Comparison of ENCODE assay signal across 8 mouse cellular contexts in the genomic region with DNA sequence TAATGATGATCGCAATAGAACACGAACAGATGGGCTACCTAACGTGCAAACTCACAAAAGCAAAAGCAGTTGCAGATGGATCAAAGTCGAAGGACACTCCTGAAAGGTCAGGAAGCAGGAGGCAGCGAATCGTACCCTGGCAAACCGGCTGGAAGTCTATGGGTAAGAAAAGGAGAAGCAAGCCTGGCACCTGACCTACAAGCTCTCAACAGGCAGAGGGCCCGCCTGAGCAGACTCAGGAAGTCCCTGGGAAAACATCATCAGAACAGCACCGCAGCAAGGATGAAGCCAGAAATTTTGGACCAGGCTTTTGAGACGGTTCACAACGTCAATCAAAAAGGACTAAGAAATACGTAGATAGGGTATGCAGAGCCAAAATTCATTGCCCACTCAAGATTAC. TPM values are rescaled to one million over a fixed set of nuclear protein-coding genes. Genes with fewer than 3 reads are reported as not detected.
DNase-seq lines count a peak whose midpoint lies in the region; ATAC-seq and TF ChIP-seq lines count a peak whose summit lies in the region.

No protein-coding gene starts in this region.

- H3K4me3 ChIP-seq in spleen, adult 2 months (ENCODE audit: extremely low read depth, insufficient read depth, insufficient read length), result peak overlapping the region; percentile 67; the same call in 1 of the 2 replicates
- H3K4me3 ChIP-seq in embryonic facial prominence, embryonic 11.5 days (ENCODE audit: low read depth, low read length), result peak overlapping the region; percentile 70
- H3K4me3 ChIP-seq in lung, postnatal 0 days (ENCODE audit: low read depth, low read length), result peak overlapping the region; percentile 76

- no peak overlapping the region; the same call in 1 of the 2 replicates for H3K9ac ChIP-seq in embryonic facial prominence, embryonic 11.5 days (replicated peaks; ENCODE audit: low read length)
- peak overlapping the region; percentile 73; the same call in 1 of the 2 replicates for H3K9ac ChIP-seq in lung, postnatal 0 days (replicated peaks; ENCODE audit: low read depth)

- TF ChIP-seq POLR2A in spleen, adult 2 months (IDR thresholded peaks at IDR 0.05; ENCODE audit: low read depth, low read length), result no peak

- no peak for ATAC-seq in embryonic facial prominence, embryonic 11.5 days (replicated peaks; ENCODE audit: insufficient number of reproducible peaks, low FRiP score, low TSS enrichment, low read depth)
- no peak for ATAC-seq in lung, postnatal 0 days

- 13% methylated on average over 12 of the region's 12 CpGs for WGBS in spleen, adult 2 months
- 7% methylated on average over 12 of the region's 12 CpGs for WGBS in embryonic facial prominence, embryonic 11.5 days
- WGBS in lung, postnatal 0 days, result 10% methylated on average over 12 of the region's 12 CpGs

- no peaks in the 10 kb centered on the region for H3K9me3 ChIP-seq in embryonic facial prominence, embryonic 11.5 days (replicated peaks; ENCODE audit: control insufficient read depth, low read length)
- no peaks in the 10 kb centered on the region for H3K9me3 ChIP-seq in lung, postnatal 0 days (ENCODE audit: low read length)

- no peak for DNase-seq in spleen, adult 2 months (ENCODE audit: low read depth in 1 of 2, low spot score in 2 of 2)
- DNase-seq in spleen, adult 12 weeks (ENCODE audit: low spot score), result no peak
- DNase-seq in embryonic facial prominence, embryonic 11.5 days (ENCODE audit: low spot score), result peak; percentile 45
- DNase-seq in heart, postnatal 10 days, result peak; percentile 27 to 53
- DNase-seq in kidney, postnatal 4 days, result peak; percentile 50 to 71
- DNase-seq in lung, postnatal 0 days (ENCODE audit: low spot score), result peak; percentile 38
- peak; percentile 57 to 68 for DNase-seq in right cerebral cortex, adult 2 months (ENCODE audit: low spot score in 2 of 2)
- no peak for DNase-seq in thymus, postnatal 10 days (ENCODE audit: low spot score in 2 of 2)

- H3K27ac ChIP-seq in spleen, adult 2 months (ENCODE audit: insufficient read depth, low read length), result no peak overlapping the region
- no peak overlapping the region for H3K27ac ChIP-seq in embryonic facial prominence, embryonic 11.5 days (replicated peaks; ENCODE audit: low read depth, low read length)
- peak overlapping the region; percentile 85; the same call in 1 of the 2 replicates for H3K27ac ChIP-seq in lung, postnatal 0 days (ENCODE audit: low read length)

- no peak for TF ChIP-seq EP300 in lung, postnatal 0 days (IDR thresholded peaks at IDR 0.05)

- H3K27me3 ChIP-seq in spleen, adult 2 months (ENCODE audit: control insufficient read depth, insufficient read depth, low read length), result no peaks in the 10 kb centered on the region; the same call in 1 of the 2 replicates
- H3K27me3 ChIP-seq in embryonic facial prominence, embryonic 11.5 days (ENCODE audit: control insufficient read depth, insufficient read depth, low read length), result no peaks in the 10 kb centered on the region
- no peaks in the 10 kb centered on the region for H3K27me3 ChIP-seq in lung, postnatal 0 days (replicated peaks; ENCODE audit: insufficient read depth, low read length)

- peaks cover 14% of the 10 kb centered on the region for H3K4me1 ChIP-seq in spleen, adult 2 months (ENCODE audit: control insufficient read depth, insufficient read depth, insufficient read length)
- no peaks in the 10 kb centered on the region for H3K4me1 ChIP-seq in embryonic facial prominence, embryonic 11.5 days (ENCODE audit: control insufficient read depth, insufficient read depth, low read length)
- no peaks in the 10 kb centered on the region for H3K4me1 ChIP-seq in lung, postnatal 0 days (ENCODE audit: insufficient read depth, low read depth, low read length)

- peak overlapping the region; percentile 96 for H3K4me2 ChIP-seq in embryonic facial prominence, embryonic 11.5 days (ENCODE audit: low read depth, low read length)
- peak overlapping the region; percentile 84 for H3K4me2 ChIP-seq in lung, postnatal 0 days (replicated peaks; ENCODE audit: low read depth, low read length)

- H3K36me3 ChIP-seq in spleen, adult 2 months (ENCODE audit: control insufficient read depth, insufficient read depth, low read length), result no peaks in the 10 kb centered on the region
- H3K36me3 ChIP-seq in embryonic facial prominence, embryonic 11.5 days (replicated peaks; ENCODE audit: control insufficient read depth, insufficient read depth, low read depth, low read length), result no peaks in the 10 kb centered on the region
- no peaks in the 10 kb centered on the region for H3K36me3 ChIP-seq in lung, postnatal 0 days (ENCODE audit: insufficient read depth, low read length)

- no peak for TF ChIP-seq CTCF in spleen, adult 2 months (IDR thresholded peaks at IDR 0.05; ENCODE audit: extremely low read depth, insufficient read depth, insufficient read length, insufficient replicate concordance)
- TF ChIP-seq CTCF in lung, postnatal 0 days (IDR thresholded peaks at IDR 0.05), result peak; percentile 39; the same call in 1 of the 2 replicates

- intact Hi-C loops in heart, postnatal 10 days (cut with DNase I), result loop anchor here (5.0 to 10.0 kb wide), 2 partner anchors 274 to 376 kb away; no protein-coding TSS in a partner anchor

RNA-seq across cellular contexts. Expression of gene Dgkh, which starts 1.3 kb away (rescaled TPM):
- 0.69 and 0.82 TPM in 2 replicates for polyA plus RNA-seq in spleen, adult 2 months (2012; rRNA removed)
- polyA plus RNA-seq in embryonic facial prominence, embryonic 11.5 days (2014; fragmentation: Nextera tagmentation; extraction: Ambion mirVana), result 1.2 and 1.3 TPM in 2 replicates
- 10 to 100 TPM; 15.9 to 16.0 TPM for total RNA-seq in heart, postnatal 10 days (2021)
- 4.0 and 4.6 TPM in 2 replicates for polyA plus RNA-seq in lung, postnatal 0 days (2015; fragmentation: Nextera tagmentation; extraction: Ambion mirVana)

Comparison
In these comparisons a context has a peak if more than half of its experiments do, and no peak if none do; other contexts are left out.
1. DNase-seq: peak in embryonic facial prominence, embryonic 11.5 days (single experiment), heart, postnatal 10 days (2 of 2), kidney, postnatal 4 days (2 of 2), lung, postnatal 0 days (single experiment) and right cerebral cortex, adult 2 months (2 of 2); none in spleen, adult 2 months (0 of 2), spleen, adult 12 weeks (single experiment) and thymus, postnatal 10 days (0 of 2).
2. Peak in every context shown above with its lines, with median percentiles within 50 percentile points of each other: H3K4me3 ChIP-seq.